Mouse (Mus musculus): ENCODE measurements around the gene St3gal2.

GRCm38 (mm10) chr8:110911576-110912570 lies 7.8 kb upstream of the St3gal2 start:
- no peak for TF ChIP-seq CTCF (IDR thresholded peaks at IDR 0.05; ENCODE audit: control insufficient read depth, insufficient read depth, low read length)
- TF ChIP-seq POLR2A (IDR thresholded peaks at IDR 0.05; ENCODE audit: borderline replicate concordance, control insufficient read depth, low read depth, low read length) = no peak

Data from bone marrow, adult 2 months (tissue).